Mouse (Mus musculus): ENCODE measurements around the gene Pank1.

The Pank1 gene

DNA sequence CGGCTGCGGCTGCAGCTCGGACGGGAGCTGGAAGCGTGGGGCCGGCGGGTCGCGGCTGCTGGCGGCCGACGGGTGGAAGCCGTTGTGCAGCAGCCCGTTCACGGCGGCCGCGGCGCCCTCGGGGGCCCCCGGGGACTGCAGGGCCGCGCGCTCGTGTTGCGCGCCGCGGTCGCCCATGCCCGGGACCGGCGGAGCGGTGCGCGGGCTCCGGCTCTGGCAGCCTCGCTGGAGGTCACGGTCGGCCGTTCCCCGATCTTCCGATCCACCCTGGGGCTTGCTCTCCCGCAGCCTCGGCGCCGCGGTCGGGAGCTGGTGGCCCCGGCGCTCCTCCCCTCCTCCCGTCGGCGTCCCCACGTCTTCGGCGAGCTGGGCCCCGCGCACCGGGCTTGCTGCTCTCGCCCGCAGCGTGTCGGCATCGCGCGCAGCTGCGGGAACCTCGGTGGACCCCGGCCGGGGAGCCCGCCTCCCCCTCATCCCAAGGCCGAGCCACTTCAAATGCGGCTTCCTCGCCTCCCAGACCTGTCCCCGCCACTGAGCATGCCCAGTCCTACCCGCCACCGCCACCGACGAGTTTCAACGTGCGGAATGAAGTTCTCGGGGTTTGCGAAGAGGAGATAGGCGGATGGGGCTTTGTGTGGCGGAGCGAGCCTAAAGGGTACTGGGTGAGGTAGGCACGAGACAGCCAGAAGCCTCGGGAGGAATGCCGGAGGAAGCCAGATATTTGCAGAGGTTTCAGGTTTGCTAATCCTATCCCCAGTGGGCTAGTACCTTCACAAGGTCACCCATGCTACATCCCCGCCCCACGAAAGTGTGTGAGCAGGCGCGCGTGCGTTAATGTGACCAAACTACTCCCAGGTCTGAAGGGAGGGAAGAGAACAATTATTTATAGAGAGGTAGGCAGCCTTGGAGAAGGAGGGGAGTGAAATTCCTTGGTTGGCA is at the start of gene Pank1:
TSS of gene Pank1 (minus strand) at position 853 of the 939 bp plus-strand sequence.
- peak; percentile 55 to 69 for DNase-seq (ENCODE audit: low spot score in 2 of 2)

DNA sequence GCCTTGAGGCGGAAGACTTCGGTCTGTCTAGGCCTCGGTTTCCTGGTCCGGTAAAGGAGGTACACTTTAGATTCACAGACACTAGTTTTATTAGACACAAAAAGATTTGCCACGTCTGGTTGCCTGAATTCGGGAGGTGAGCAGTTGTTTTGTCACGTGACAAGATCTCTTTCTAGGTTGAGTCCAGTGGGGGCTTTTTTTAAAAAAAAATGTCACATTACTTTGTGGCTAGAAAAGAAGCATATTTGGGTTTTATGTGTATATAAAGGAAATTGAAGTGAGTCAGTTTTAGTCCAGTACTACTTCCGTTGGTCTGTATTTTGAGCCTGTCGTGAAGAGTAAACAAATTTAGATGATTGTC is 43.3 kb upstream of the Pank1 start:
- no peak for DNase-seq (ENCODE audit: low spot score in 2 of 2)

DNA sequence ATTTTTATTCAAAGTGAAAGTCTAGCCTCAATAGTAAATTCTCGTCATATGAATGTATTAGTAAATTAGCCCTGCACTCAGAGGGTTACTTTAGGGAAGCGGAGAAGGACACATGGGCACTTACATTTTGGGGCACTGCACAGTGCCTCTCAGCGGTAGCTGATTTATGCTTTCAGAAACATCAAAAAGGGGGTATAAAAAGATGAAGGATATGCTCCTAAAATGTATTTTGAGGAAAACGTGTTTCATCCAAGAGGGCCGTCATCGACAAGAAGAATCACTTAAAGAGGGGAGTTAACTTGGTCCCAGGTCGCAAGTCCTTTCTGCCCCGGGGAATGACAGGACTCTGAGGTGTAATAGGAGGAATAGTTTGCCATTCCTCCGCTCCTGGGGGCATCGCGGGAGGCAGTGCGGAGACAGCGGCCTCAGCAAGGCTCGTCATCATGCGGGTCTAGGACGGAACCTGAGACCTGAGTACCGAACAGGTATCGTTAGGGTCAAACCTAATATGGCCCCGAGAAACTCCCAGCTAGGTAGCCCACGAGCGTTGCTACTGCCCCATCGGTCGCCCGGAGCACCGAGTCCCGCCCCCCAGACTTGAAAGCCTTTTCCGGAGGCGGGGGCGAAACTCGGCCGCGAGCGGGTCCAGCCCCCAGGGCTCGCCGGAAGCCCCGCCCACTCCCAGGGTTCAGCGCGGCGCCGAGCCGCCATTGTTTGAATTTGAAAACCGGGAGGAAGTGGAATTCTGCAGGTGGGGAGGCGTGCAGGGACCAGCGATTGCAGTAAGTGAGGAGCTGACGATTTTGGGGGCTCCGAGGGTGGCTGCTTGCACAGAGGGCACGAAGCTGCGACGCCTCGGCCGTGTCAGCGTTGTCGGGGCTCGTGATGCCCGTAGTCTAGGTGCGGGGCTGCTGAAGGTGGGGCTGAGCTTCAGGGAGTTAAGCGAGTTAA is 42.7 kb upstream of the Pank1 start, which contains the start of gene Kif20b:
TSS of gene Kif20b (plus strand) at position 710 of the 951 bp plus-strand sequence.
- peak; percentile 85 to 88 for DNase-seq (ENCODE audit: low spot score in 2 of 2)

DNA sequence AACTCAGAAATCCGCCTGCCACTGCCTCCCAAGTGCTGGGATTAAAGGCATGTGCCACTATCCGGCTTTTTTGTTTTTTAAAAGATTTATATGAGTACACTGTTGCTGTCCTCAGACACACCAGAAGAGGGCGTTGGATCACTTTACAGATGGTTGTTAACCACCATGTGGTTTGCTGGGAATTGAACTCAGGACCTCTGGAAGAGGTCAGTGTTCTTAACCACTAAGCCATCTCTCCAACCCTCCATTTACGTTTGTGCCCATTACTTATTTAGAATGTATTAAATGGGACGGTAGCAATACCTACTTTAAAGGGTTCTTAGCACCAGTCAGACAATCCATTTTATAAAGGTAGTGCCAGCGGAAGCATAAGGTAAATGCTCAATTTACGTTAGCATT is 42.0 kb upstream of the Pank1 start:
- no peak for DNase-seq (ENCODE audit: low spot score in 2 of 2)

DNA sequence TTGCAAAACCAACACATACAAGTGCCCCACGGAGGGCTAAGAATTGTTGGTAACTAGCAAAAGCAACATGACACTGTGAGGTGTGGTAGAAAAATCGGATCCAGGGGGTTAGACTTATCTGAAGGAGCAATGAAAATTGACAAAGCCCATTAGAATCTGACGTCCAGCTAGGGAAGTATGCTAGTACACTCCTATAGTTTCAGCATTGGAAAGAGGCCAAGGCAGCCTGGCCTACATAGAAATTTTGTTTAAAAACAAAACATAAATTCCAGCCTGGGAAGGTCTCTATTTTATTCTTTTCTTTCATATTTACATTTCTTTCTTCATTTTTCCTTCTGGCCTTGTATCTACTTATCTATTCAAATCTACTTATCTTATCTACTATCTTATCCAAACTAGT is 41.3 kb upstream of the Pank1 start:
- no peak for DNase-seq (ENCODE audit: low spot score in 2 of 2)

DNA sequence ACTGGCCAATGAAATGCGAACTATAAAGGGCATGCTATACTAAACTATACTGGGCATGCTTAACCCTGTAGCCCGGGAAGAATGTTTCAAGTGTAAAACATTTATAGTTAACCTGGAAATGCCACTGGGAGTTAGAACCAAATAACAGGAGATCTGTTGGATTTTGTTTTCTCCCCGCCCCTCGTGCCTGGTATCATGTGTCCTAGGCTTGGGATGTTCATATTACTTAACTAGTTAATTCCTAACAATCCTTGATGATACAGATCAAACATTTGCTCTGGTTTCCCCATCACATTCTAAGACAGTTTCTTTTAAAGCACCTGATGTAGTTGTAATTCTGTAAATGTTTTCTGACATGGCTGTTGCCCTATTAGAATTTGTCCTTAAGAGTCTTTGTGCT is 40.8 kb upstream of the Pank1 start:
- no peak for DNase-seq (ENCODE audit: low spot score in 2 of 2)

DNA sequence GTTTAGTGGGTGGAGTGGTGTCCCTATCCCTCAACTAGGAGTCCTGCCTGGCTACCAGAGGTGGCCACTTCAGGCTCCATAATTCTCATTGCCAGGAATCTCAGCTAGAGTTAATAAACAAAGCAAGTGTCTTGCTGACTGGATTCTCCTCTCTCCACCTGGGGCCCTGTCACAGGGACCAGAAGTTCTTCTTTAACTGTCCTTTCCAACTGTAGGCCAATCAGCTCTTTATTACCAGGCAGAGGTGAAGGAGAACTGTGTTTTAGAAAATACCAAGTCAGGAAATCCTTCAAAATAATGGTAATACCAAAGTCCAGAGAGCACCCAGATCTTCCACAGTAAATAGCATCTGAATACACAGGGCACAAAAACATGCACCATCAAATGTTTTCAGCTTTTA is 33.1 kb upstream of the Pank1 start:
- DNase-seq (ENCODE audit: low spot score in 2 of 2): no peak

DNA sequence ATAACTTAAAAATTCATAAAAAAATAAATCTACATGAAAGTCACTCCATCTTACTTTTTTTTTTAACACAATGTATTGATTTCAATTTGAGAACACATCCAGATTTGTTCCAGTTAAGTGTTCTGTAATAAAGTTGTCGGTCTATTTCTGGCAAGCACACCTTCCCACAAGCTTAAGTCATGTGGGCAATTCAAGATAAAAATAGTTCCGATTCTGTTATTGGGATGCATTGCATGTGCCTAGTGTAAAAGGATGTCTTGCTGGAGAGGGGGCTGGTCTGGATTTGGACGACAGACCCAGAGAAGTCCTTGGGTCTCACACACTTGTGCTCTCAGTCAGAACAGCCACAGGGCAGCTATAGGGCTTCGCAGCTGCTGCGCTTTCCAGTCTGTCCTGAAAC is 27.5 kb upstream of the Pank1 start:
- no peak for DNase-seq (ENCODE audit: low spot score in 2 of 2)

DNA sequence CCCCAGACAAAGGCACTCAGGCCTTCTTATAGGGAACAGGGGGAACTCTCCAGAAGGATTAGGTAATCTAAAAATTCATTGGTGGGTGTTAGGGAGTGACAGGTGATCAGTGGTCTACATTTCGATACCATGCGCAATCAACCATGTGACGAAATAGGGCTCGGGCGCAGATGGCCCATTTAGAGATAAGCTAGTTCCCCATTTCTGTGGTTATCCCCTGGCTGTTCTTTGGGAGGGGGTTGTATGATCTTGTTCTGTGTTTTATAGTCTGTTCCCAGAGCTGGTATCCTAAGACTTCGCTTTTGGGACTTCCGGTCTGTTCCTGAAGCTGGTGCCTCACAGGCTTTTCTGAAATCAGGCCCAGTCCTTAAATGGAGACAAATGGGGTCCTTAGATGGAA is 26.2 kb upstream of the Pank1 start:
- DNase-seq (ENCODE audit: low spot score in 2 of 2): no peak

DNA sequence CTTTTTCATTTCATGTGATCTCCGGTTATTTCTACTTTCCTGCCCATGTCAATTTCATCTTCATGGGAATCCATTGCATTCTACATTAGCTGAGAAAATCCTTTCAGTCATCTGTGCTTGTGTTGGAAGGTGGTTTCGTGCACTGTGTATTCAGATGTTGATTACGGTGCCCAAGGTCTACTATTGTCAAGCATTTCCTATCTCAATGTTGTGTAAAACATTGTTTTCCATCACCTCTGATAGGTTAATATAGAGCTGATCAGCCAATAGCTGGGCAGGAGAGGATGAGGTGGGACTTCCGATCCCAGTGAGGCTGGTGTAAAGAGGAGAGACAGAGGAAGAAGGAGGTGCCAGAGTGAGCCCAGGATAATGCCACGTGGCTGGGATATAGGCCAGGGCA is 24.8 kb upstream of the Pank1 start:
- no peak for DNase-seq (ENCODE audit: low spot score in 2 of 2)

DNA sequence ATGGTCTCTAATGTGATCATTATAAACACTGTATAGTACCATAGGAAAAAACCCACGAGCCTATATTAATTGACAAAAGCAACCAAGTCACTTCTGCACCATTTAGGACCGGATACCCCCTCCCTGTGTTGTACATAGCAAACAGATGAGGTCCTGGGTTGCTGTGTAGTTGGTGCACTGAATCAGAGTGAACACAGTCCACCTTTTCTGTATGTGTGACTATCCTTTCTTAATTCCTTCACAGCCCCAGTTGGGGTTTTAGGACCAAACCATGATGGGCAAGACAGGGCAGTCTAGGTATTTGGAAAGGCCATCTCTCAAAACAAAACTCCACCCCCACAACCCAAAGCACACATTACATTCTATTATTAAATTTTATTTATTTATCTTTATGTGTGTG is 22.5 kb upstream of the Pank1 start:
- no peak for DNase-seq (ENCODE audit: low spot score in 2 of 2)

DNA sequence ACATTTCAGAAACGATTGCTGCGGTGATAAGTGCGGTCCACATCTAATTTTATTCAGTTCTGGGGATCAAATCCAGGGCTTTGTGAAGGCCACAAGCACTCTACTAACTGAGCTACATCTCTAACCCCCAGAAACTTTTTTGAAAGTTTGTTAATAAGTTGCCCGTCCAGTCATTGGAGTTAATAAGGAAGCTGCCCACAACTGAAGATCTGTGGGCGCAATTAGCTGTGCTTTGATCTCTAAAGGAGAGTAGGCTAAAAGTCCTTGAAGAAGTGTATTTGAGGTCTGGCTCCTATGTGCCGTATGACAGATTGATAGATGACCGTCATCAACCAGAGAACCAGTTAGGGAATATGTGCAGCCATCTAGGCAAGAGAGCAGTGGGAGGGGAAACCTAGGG is 22.0 kb upstream of the Pank1 start:
- DNase-seq (ENCODE audit: low spot score in 2 of 2): no peak

DNA sequence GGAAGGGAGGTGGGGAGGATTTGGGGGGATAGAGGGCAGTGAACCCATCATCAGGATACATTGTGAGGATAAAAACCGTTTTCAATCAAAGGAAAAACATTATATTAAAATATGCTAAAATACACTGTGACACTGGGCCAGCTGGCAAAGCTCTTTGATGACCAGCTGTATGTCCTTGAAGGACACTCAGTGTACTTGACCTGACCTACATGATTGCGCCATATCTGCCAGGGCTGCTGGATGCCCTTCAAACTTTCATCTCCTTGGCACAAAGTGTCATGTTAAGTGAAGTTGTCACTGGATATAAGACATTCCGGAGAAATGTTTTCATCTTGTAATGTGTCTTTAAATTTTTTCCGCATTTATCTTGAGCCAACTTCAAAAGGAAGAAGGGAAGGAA is 19.7 kb upstream of the Pank1 start:
- no peak for DNase-seq (ENCODE audit: low spot score in 2 of 2)

DNA sequence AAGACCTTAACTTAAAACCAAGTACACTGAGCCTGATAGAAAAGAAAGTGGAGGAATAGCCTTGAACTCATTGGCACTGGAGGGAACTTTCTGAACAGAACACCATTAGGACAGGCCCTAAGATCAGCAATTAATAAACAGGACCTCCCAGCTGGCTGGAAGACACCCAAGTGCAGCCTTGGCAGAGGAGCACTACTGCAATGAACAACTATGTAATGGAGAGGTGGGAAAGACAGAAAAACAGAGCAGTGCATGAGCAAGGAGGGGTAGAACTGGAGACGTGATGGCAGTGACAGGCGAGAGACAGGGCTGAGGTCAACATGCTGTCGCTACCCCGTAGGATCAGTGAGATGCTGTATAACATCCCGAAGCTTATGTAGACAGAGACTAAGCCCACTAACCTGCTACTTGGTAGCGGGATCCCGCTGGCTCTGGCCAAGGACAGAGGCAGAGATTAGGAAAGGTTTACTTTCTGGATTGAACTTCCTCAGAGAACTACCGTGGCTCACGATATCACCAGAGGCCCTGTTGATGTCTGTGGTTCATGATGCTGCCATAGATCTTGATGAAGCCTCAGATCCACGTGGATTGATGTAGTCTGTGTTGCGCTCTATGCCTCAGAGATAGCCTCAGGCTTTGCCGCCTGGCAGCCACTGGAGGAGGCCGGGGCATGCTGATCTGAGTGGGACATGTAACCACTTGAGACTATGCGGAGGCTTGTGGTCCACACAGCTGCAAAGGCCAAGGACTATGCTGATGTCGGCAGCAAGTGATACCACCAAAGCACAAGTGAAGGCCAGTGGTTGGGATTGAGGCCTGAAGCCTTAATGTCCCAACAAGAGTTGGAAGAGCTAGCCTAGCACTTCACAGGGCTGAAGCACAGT is 18.1 kb upstream of the Pank1 start:
- DNase-seq (ENCODE audit: low spot score in 2 of 2): no peak

DNA sequence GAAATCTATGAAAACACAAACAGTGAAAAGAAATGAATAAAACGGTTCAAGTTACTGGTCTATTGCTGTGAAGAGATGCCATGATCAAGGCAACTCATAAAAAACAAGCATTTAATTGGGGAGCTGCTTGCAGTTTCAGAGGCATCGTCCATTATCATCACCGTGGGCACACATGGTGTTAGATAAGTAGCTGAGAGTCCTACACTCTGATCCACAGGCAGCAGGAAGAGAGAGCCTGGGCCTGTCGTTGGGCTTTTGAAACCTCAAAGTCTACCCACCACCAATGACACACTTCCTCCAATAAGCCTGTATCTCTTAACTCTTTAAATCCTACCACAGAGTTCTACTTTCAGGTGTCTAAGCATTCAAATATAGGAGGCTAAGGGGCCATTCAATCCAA is 15.8 kb upstream of the Pank1 start:
- DNase-seq (ENCODE audit: low spot score in 2 of 2): no peak

DNA sequence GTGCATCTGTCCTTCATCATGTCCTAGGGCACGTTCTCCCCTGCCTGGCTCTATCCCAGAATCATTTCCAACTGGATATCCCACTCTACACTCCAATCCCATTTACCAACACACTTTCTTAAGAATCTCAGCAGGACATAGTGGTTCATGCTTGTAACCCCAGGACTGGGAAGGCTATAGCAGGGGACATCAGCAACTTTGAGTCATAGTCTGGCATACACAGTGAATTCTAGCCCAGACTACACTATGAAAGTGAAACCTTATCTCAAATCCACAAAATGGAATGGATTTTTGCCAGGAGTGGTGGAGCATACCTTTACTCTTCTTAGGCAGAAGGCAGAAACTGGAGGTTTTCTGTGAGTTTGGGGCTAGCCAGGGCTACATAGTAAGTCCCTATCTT is 12.3 kb upstream of the Pank1 start:
- DNase-seq (ENCODE audit: low spot score in 2 of 2): no peak

DNA sequence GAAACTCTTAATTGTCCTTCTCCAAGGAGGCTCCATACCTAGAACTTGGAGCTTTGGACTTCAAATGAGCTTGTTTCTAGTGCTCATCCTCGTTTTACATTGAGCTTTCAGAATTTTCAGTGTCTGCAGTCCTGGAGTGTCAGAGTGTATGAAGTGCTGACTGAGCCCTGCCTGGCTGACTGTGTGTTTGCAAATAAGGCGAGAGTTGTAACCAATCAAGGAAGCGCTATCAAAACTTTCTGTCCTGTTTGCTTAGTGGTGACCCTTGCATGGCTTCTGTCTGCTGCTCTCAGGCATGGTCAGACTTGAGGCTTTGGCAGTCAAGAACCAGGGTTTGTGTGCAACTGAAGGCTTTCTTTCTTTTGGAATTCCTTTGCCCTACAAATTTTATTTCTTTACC is 11.7 kb upstream of the Pank1 start:
- DNase-seq (ENCODE audit: low spot score in 2 of 2): no peak

DNA sequence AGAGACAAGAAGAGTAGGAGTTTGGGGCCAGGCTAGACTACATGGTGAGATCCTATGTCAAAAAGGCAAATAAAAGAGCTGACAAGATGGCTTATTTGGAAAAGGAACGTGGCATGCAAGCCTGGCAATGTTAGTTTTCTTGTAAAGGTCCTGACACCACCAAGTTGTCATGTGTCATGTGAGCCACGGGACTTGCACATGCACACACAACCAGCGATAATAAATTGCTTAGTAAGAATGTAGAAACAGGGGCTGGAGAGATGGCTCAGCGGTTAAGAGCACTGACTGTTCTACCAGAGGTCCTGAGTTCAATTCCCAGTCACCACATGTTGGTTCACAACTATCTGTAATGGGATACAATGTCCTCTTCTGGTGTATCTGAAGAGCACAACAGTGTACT is 7.1 kb upstream of the Pank1 start:
- DNase-seq (ENCODE audit: low spot score in 2 of 2): no peak

DNA sequence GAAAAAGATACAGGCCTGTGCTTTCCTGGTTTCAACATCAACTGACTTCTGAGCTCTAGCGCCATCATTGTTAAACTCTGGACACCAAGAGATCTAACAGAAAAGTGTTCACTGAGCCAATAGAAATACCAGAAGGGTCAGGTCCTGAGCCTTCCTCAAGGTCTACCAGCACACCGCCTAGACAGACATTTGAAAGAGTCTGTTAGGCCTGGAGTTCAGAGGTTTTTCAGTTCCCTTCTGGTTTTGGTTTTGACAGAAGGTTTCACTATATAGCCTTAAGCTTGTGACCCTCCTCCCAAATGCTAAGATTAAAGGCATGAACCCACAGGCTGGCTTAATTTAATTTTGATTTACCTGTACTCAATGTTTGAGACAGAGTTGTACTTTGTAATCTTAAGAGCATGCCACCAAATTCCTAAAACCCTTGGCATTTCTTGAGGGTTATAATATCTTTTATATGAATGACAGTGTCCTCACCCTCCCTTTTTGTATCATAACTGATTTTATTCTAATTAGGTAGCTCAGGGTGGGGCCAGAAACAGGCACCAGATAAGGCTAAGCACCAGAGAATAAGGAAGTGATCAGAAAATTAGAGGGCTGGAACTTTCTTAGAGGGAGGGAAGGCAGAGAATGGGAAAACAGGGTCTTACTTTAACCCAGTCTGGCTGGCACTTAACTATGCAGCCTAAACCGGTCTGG is 4.4 kb upstream of the Pank1 start:
- no peak for DNase-seq (ENCODE audit: low spot score in 2 of 2)

DNA sequence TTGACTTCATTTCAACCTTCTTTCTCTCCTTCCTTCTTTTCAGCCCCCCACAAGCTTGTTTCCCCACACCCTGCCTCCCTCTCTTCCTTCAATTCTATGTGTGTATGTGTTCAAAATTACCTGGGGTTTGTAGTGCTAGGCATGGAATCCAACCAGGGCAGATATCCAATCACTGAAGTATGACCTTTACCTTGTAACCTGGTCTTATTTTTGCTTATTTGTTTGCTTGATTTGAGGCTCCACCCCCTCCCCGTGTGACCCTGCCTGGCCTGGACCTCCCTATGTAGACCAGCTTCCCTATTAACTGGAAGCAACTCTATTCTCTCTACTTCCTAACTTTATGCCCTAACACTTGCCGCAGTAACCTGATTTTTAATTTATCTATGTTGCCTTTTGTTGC is 3.2 kb upstream of the Pank1 start:
- DNase-seq (ENCODE audit: low spot score in 2 of 2): no peak

DNA sequence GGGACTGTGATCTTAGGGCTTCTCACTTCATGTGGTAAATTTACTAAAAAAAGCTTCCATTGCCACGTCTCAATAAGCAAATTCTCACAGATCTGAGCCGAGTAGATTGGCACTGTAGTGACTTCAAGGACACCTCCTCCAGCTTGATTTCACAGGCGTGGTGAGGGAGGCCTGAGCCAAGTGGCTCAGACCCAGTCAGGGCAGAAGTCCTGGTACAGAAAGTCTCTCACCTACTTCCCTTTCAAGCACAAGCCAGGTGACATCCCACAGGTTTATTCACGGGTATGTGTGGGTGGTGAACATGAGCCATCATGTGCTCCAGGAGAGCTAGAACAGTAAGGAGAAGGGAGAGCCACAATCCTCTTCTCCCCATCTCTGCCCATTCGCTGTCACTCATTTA is 1.9 kb upstream of the Pank1 start:
- DNase-seq (ENCODE audit: low spot score in 2 of 2): no peak

All from urinary bladder, postnatal 36 days (tissue).